Mouse (Mus musculus) hindbrain, embryonic 15.5 days (tissue): ENCODE measurements at regions not wholly inside any gene's neighbourhood (a gene's known extent, or its start where the extent isn't known, plus 50 kb on each side); places are given as distances from the start of the nearest gene placed in this dataset.

ENCODE experiments used
- ATAC-seq: fragments of 200-750 bp; cut with Nextera tagmentation; 2 replicates; pipeline ENCODE4 v1.8.0; 2017; ENCODE audit warnings: low read depth, moderate number of reproducible peaks, moderate TSS enrichment; ENCODE audit not compliant: low FRiP score
- H3K27ac ChIP-seq: fragments of 300-500 bp; sonication (generic); replicated peaks from 2 replicates; pipeline ENCODE4 v1.5.1; 2015; ENCODE audit warnings: mild to moderate bottlenecking, inconsistent platforms
- H3K27me3 ChIP-seq: fragments of 300-500 bp; sonication (generic); 2 replicates; pipeline ENCODE4 v1.6.1; 2015; ENCODE audit warnings: control low read depth, inconsistent platforms
- H3K36me3 ChIP-seq: fragments of 300-500 bp; sonication (generic); 2 replicates; pipeline ENCODE4 v1.6.1; 2015; ENCODE audit warnings: control low read depth, inconsistent platforms
- H3K4me1 ChIP-seq: fragments of 300-500 bp; sonication (generic); replicated peaks from 2 replicates; pipeline ENCODE4 v1.6.1; 2015; ENCODE audit warnings: control low read depth, inconsistent platforms
- H3K4me2 ChIP-seq: fragments of 300-500 bp; sonication (generic); 2 replicates; pipeline ENCODE4 v1.6.1; 2015; ENCODE audit warnings: moderate library complexity, mild to moderate bottlenecking, inconsistent platforms
- H3K4me3 ChIP-seq: fragments of 300-500 bp; sonication (generic); 2 replicates; pipeline ENCODE4 v1.5.1; 2015; ENCODE audit warnings: mild to moderate bottlenecking, inconsistent platforms
- H3K9ac ChIP-seq: fragments of 300-500 bp; sonication (generic); 2 replicates; pipeline ENCODE4 v1.6.1; 2015; ENCODE audit warnings: inconsistent platforms
- H3K9me3 ChIP-seq: fragments of 300-500 bp; sonication (generic); 2 replicates; pipeline ENCODE4 v1.6.1; 2016; ENCODE audit warnings: control low read depth, inconsistent platforms
- WGBS: fragments of 180-500 bp; shearing (Covaris S2); methylation state at CpG from one replicate; pipeline ENCODE4 v1.1.7; 2015; 5-methylcytosine and 5-hydroxymethylcytosine counted together

- Histone ChIP-seq H3K4me1 (peaks cover 7% of the 10 kb centered on the region; the same call in 1 of the 2 replicates), H3K4me2 (peak overlapping the region; percentile 18; the same call in 1 of the 2 replicates), H3K4me3 (no peak overlapping the region), H3K9me3 (no peaks in the 10 kb centered on the region), H3K36me3 (no peaks in the 10 kb centered on the region), H3K9ac (no peak overlapping the region), H3K27me3 (no peaks in the 10 kb centered on the region), H3K27ac (no peak overlapping the region)
- WGBS: 57% methylated on average over 9 of the region's 9 CpGs
- no peak for ATAC-seq
Measured at GRCm38 (mm10) chr13:60029591-60029990, 147.6 kb downstream of the Gas1 start.

GRCm38 (mm10) chr13:60020175-60020487, 157.0 kb downstream of the Gas1 start:
- Histone ChIP-seq H3K4me3 (no peak overlapping the region), H3K9me3 (no peaks in the 10 kb centered on the region), H3K27ac (peak overlapping the region; percentile 28; the same call in 1 of the 2 replicates), H3K4me2 (no peak overlapping the region), H3K9ac (no peak overlapping the region), H3K36me3 (no peaks in the 10 kb centered on the region), H3K4me1 (peaks cover 13% of the 10 kb centered on the region), H3K27me3 (no peaks in the 10 kb centered on the region)
- 21% methylated on average over 5 of the region's 5 CpGs for WGBS
- ATAC-seq: no peak

GRCm38 (mm10) chr13:60019291-60020174, 157.6 kb downstream of the Gas1 start:
- no peak for ATAC-seq
- WGBS: 25% methylated on average over 13 of the region's 13 CpGs

GRCm38 (mm10) chr13:60015854-60016366, 161.3 kb downstream of the Gas1 start:
- Histone ChIP-seq H3K4me2 (no peak overlapping the region), H3K36me3 (no peaks in the 10 kb centered on the region), H3K4me3 (no peak overlapping the region), H3K27me3 (no peaks in the 10 kb centered on the region), H3K9ac (no peak overlapping the region), H3K4me1 (peaks cover 13% of the 10 kb centered on the region), H3K9me3 (no peaks in the 10 kb centered on the region), H3K27ac (no peak overlapping the region; the same call in 1 of the 2 replicates)
- ATAC-seq: no peak
- 70% methylated on average over 8 of the region's 8 CpGs for WGBS

More at GRCm38 (mm10) chr13:60019291-60020174, 157.6 kb downstream of the Gas1 start:
- H3K27me3 ChIP-seq: no peaks in the 10 kb centered on the region
- no peaks in the 10 kb centered on the region for H3K36me3 ChIP-seq
- H3K9me3 ChIP-seq: no peaks in the 10 kb centered on the region
- no peak overlapping the region for H3K4me3 ChIP-seq
- H3K4me1 ChIP-seq: peaks cover 13% of the 10 kb centered on the region
- peak overlapping the region; percentile 28; the same call in 1 of the 2 replicates for H3K27ac ChIP-seq
- no peak overlapping the region for H3K9ac ChIP-seq
- H3K4me2 ChIP-seq: no peak overlapping the region

GRCm38 (mm10) chr13:60012046-60012813, 164.9 kb downstream of the Gas1 start:
- no peak overlapping the region for H3K9ac ChIP-seq
- peak; percentile 54; the same call in 1 of the 2 replicates for ATAC-seq
- no peaks in the 10 kb centered on the region for H3K36me3 ChIP-seq
- H3K4me2 ChIP-seq: no peak overlapping the region
- no peak overlapping the region for H3K27ac ChIP-seq
- H3K27me3 ChIP-seq: no peaks in the 10 kb centered on the region
- H3K9me3 ChIP-seq: no peaks in the 10 kb centered on the region
- no peak overlapping the region for H3K4me3 ChIP-seq
- 0 out of 2 replicates have a peak, but pooled peaks cover 5% of the 10 kb centered on the region for H3K4me1 ChIP-seq
- 65% methylated on average over 16 of the region's 16 CpGs for WGBS

- Histone ChIP-seq H3K4me3 (no peak overlapping the region), H3K36me3 (no peaks in the 10 kb centered on the region), H3K27ac (no peak overlapping the region), H3K9me3 (no peaks in the 10 kb centered on the region), H3K4me1 (0 out of 2 replicates have a peak, but pooled peaks cover 5% of the 10 kb centered on the region), H3K27me3 (no peaks in the 10 kb centered on the region), H3K4me2 (no peak overlapping the region), H3K9ac (no peak overlapping the region)
- 88% methylated on average over 2 of the region's 2 CpGs for WGBS
- ATAC-seq: no peak
Measured at GRCm38 (mm10) chr13:60011092-60011491, 166.1 kb downstream of the Gas1 start.

- ATAC-seq: no peak
Measured at GRCm38 (mm10) chr13:60007593-60007992, 169.6 kb downstream of the Gas1 start.

GRCm38 (mm10) chr13:60007031-60007430, 170.1 kb downstream of the Gas1 start:
- no peak overlapping the region for H3K27ac ChIP-seq
- no peak overlapping the region for H3K4me2 ChIP-seq
- no peaks in the 10 kb centered on the region for H3K27me3 ChIP-seq
- 73% methylated on average over 4 of the region's 4 CpGs for WGBS
- H3K4me1 ChIP-seq: 0 out of 2 replicates have a peak, but pooled peaks cover 5% of the 10 kb centered on the region
- ATAC-seq: no peak
- no peak overlapping the region for H3K4me3 ChIP-seq
- no peaks in the 10 kb centered on the region for H3K36me3 ChIP-seq
- H3K9me3 ChIP-seq: no peaks in the 10 kb centered on the region
- H3K9ac ChIP-seq: no peak overlapping the region

More at GRCm38 (mm10) chr13:60007593-60007992, 169.6 kb downstream of the Gas1 start:
- Histone ChIP-seq H3K9ac (no peak overlapping the region), H3K4me3 (no peak overlapping the region), H3K27ac (no peak overlapping the region), H3K27me3 (no peaks in the 10 kb centered on the region), H3K36me3 (no peaks in the 10 kb centered on the region), H3K9me3 (no peaks in the 10 kb centered on the region), H3K4me2 (no peak overlapping the region), H3K4me1 (0 out of 2 replicates have a peak, but pooled peaks cover 5% of the 10 kb centered on the region)
- WGBS: 43% methylated on average over 7 of the region's 7 CpGs

- no peaks in the 10 kb centered on the region for H3K36me3 ChIP-seq
- H3K9ac ChIP-seq: no peak overlapping the region
- no peaks in the 10 kb centered on the region for H3K27me3 ChIP-seq
- no peak overlapping the region for H3K4me2 ChIP-seq
- H3K27ac ChIP-seq: no peak overlapping the region
- no peak for ATAC-seq
- 0 out of 2 replicates have a peak, but pooled peaks cover 5% of the 10 kb centered on the region for H3K4me1 ChIP-seq
- H3K4me3 ChIP-seq: no peak overlapping the region
- WGBS: 93% methylated on average over 2 of the region's 2 CpGs
- H3K9me3 ChIP-seq: no peaks in the 10 kb centered on the region
Measured at GRCm38 (mm10) chr13:60004611-60005010, 172.6 kb downstream of the Gas1 start.

GRCm38 (mm10) chr13:60002098-60002497, 175.1 kb downstream of the Gas1 start:
- no peaks in the 10 kb centered on the region for H3K36me3 ChIP-seq
- no peak for ATAC-seq
- WGBS: 95% methylated on average over 8 of the region's 8 CpGs

GRCm38 (mm10) chr13:60001637-60002036, 175.5 kb downstream of the Gas1 start:
- 58% methylated on average over 4 of the region's 4 CpGs for WGBS
- ATAC-seq: no peak
- Histone ChIP-seq H3K9ac (no peak overlapping the region), H3K36me3 (no peaks in the 10 kb centered on the region), H3K27ac (no peak overlapping the region), H3K9me3 (no peaks in the 10 kb centered on the region), H3K27me3 (no peaks in the 10 kb centered on the region), H3K4me1 (no peaks in the 10 kb centered on the region), H3K4me2 (no peak overlapping the region), H3K4me3 (no peak overlapping the region)

More at GRCm38 (mm10) chr13:60002098-60002497, 175.1 kb downstream of the Gas1 start:
- H3K4me2 ChIP-seq: no peak overlapping the region
- H3K4me1 ChIP-seq: no peaks in the 10 kb centered on the region
- H3K27me3 ChIP-seq: no peaks in the 10 kb centered on the region
- no peak overlapping the region for H3K27ac ChIP-seq
- H3K9ac ChIP-seq: no peak overlapping the region
- no peaks in the 10 kb centered on the region for H3K9me3 ChIP-seq
- no peak overlapping the region for H3K4me3 ChIP-seq
